ENCODE assay signal across 8 mouse cellular contexts in the genomic region with DNA sequence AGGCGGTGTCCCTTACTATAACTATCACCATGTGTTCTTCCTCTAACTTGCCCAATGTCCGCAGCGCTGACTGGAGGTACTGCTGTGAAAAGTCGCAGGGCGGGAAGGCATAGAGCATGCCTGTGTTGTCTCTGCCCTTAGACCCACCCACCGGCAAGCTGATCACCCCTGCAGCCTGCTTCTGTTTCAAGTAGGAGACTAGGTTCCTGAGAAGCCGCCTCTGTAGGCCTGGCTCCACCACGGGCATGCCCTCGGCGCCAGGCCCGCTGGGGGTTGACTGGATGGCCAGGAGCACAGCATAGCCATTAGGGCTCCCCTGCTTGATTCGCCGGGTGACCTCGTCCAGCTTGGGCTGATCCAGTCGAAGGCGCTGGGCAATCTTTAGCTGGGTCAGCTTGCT. TPM values are rescaled to one million over a fixed set of nuclear protein-coding genes. Genes with fewer than 3 reads are reported as not detected.
DNase-seq lines count a peak whose midpoint lies in the region; ATAC-seq and TF ChIP-seq lines count a peak whose summit lies in the region.

No protein-coding gene starts in this region.

- H3K27ac ChIP-seq in forebrain, embryonic 12.5 days, result no peak overlapping the region
- H3K27ac ChIP-seq in liver, embryonic 11.5 days (ENCODE audit: low read depth, low read length), result no peak overlapping the region; the same call in 1 of the 2 replicates
- H3K27ac ChIP-seq in stomach, postnatal 0 days (replicated peaks), result no peak overlapping the region

- peak; percentile 22 for DNase-seq in kidney, postnatal 10 days
- no peak for DNase-seq in kidney, adult 8-10 months
- DNase-seq in Muller cell, postnatal 12 days (ENCODE audit: inconsistent ontology term), result peak; percentile 27
- DNase-seq in liver, embryonic 11.5 days (ENCODE audit: low spot score), result peak; percentile 53
- DNase-seq in stomach, postnatal 0 days (ENCODE audit: low spot score), result peak; percentile 38
- no peak for DNase-seq in layer of hippocampus, adult 18-20 months (ENCODE audit: low spot score in 2 of 2)
- no peak for DNase-seq in kidney, postnatal 25 days

- H3K4me2 ChIP-seq in forebrain, embryonic 12.5 days, result peak overlapping the region; percentile 98
- peak overlapping the region; percentile 100 for H3K4me2 ChIP-seq in liver, embryonic 11.5 days
- H3K4me2 ChIP-seq in stomach, postnatal 0 days (replicated peaks; ENCODE audit: low read depth), result peak overlapping the region; percentile 99

- WGBS in forebrain, embryonic 12.5 days, result 50% methylated on average over 16 of the region's 16 CpGs
- WGBS in liver, embryonic 11.5 days, result 47% methylated on average over 16 of the region's 16 CpGs
- 27% methylated on average over 16 of the region's 16 CpGs for WGBS in stomach, postnatal 0 days

- H3K9me3 ChIP-seq in forebrain, embryonic 12.5 days, result no peaks in the 10 kb centered on the region
- H3K9me3 ChIP-seq in liver, embryonic 11.5 days (ENCODE audit: control insufficient read depth, low read length), result no peaks in the 10 kb centered on the region
- no peaks in the 10 kb centered on the region for H3K9me3 ChIP-seq in stomach, postnatal 0 days (ENCODE audit: control insufficient read depth, low read length)

- no peak for TF ChIP-seq EP300 in stomach, postnatal 0 days (optimal IDR thresholded peaks at IDR 0.05)

- peaks cover 64% of the 10 kb centered on the region for H3K4me1 ChIP-seq in forebrain, embryonic 12.5 days
- H3K4me1 ChIP-seq in liver, embryonic 11.5 days (replicated peaks; ENCODE audit: control insufficient read depth, insufficient read depth, low read length), result peaks cover 41% of the 10 kb centered on the region
- H3K4me1 ChIP-seq in stomach, postnatal 0 days (replicated peaks; ENCODE audit: control insufficient read depth, insufficient read depth), result peaks cover 12% of the 10 kb centered on the region

- peaks cover 76% of the 10 kb centered on the region for H3K36me3 ChIP-seq in forebrain, embryonic 12.5 days (replicated peaks)
- peaks cover 27% of the 10 kb centered on the region for H3K36me3 ChIP-seq in liver, embryonic 11.5 days (ENCODE audit: control insufficient read depth, insufficient read depth, low read length)
- peaks cover 17% of the 10 kb centered on the region for H3K36me3 ChIP-seq in stomach, postnatal 0 days (ENCODE audit: control insufficient read depth, insufficient read depth, low read length)

- peak overlapping the region; percentile 98 for H3K4me3 ChIP-seq in forebrain, embryonic 12.5 days (replicated peaks)
- H3K4me3 ChIP-seq in liver, embryonic 11.5 days (ENCODE audit: low read depth, low read length), result peak overlapping the region; percentile 96
- H3K4me3 ChIP-seq in stomach, postnatal 0 days (ENCODE audit: low read depth, low read length), result peak overlapping the region; percentile 89

- H3K27me3 ChIP-seq in forebrain, embryonic 12.5 days, result no peaks in the 10 kb centered on the region
- no peaks in the 10 kb centered on the region for H3K27me3 ChIP-seq in liver, embryonic 11.5 days (replicated peaks; ENCODE audit: control insufficient read depth, insufficient read depth, low read length)
- no peaks in the 10 kb centered on the region for H3K27me3 ChIP-seq in stomach, postnatal 0 days (ENCODE audit: control insufficient read depth, insufficient read depth, low read length)

- peak overlapping the region; percentile 99 for H3K9ac ChIP-seq in forebrain, embryonic 12.5 days
- peak overlapping the region; percentile 97; the same call in 1 of the 2 replicates for H3K9ac ChIP-seq in liver, embryonic 11.5 days (ENCODE audit: low read depth, low read length)
- H3K9ac ChIP-seq in stomach, postnatal 0 days (ENCODE audit: low read length), result peak overlapping the region; percentile 31; the same call in 1 of the 2 replicates

- ATAC-seq in forebrain, embryonic 12.5 days (ENCODE audit: low FRiP score), result no peak
- no peak for ATAC-seq in liver, embryonic 11.5 days (replicated peaks; ENCODE audit: low FRiP score)
- ATAC-seq in stomach, postnatal 0 days (ENCODE audit: low FRiP score, low TSS enrichment), result no peak

- no peak for TF ChIP-seq CTCF in stomach, postnatal 0 days (IDR thresholded peaks at IDR 0.05; ENCODE audit: low read depth)

RNA-seq across cellular contexts. Expression of gene Rbm15b, which starts 2.9 kb away (rescaled TPM):
- polyA plus RNA-seq in forebrain, embryonic 12.5 days (2016; fragmentation: Nextera tagmentation; extraction: Ambion mirVana), result 28.1 and 31.1 TPM in 2 replicates
- polyA plus RNA-seq in liver, embryonic 11.5 days (2014; fragmentation: Nextera tagmentation; extraction: Ambion mirVana), result 10.9 and 11.4 TPM in 2 replicates
- 3.8 and 4.7 TPM in 2 replicates for polyA plus RNA-seq in stomach, postnatal 0 days (2015; fragmentation: Nextera tagmentation; extraction: Ambion mirVana)
- 10 to 100 TPM; 57.4 to 61.2 TPM for total RNA-seq in layer of hippocampus, adult 18-20 months (2021)

RNA-seq across cellular contexts. Expression of gene Manf, which starts 7.5 kb away (rescaled TPM):
- 216 and 222 TPM in 2 replicates for polyA plus RNA-seq in forebrain, embryonic 12.5 days (2016; fragmentation: Nextera tagmentation; extraction: Ambion mirVana)
- 352 TPM in 2 replicates for polyA plus RNA-seq in liver, embryonic 11.5 days (2014; fragmentation: Nextera tagmentation; extraction: Ambion mirVana)
- 370 and 385 TPM in 2 replicates for polyA plus RNA-seq in stomach, postnatal 0 days (2015; fragmentation: Nextera tagmentation; extraction: Ambion mirVana)
- total RNA-seq in layer of hippocampus, adult 18-20 months (2021), result 100 to 1,000 TPM; 158 to 159 TPM

Comparison
In these comparisons a context has a peak if more than half of its experiments do, and no peak if none do; other contexts are left out.
1. DNase-seq: peak in kidney, postnatal 10 days (single experiment), Muller cell, postnatal 12 days (single experiment), liver, embryonic 11.5 days (single experiment) and stomach, postnatal 0 days (single experiment); none in kidney, adult 8-10 months (0 of 2), layer of hippocampus, adult 18-20 months (0 of 2) and kidney, postnatal 25 days (0 of 2).
2. H3K9ac ChIP-seq: peak in every context shown above with its lines; median percentile 99 in forebrain, embryonic 12.5 days; 97 in liver, embryonic 11.5 days; 31 in stomach, postnatal 0 days.
3. Peak in every context shown above with its lines, with median percentiles within 50 percentile points of each other: H3K4me2 ChIP-seq and H3K4me3 ChIP-seq.